Mouse (Mus musculus) CH12.LX (cell line): ENCODE results near the gene Cabp2. TPM values are rescaled to one million over a fixed set of nuclear protein-coding genes. Genes with fewer than 3 reads are reported as not detected.

ENCODE experiments used
- DNase-seq: peaks from one replicate; pipeline ENCODE4 v3.0.0-alpha.2; 2013; ENCODE audit errors: extremely low read depth
- H3K27ac ChIP-seq: 2 replicates; pipeline ENCODE4 v1.5.1; 2012; ENCODE audit warnings: low read depth, mild to moderate bottlenecking, control low read depth, moderate library complexity; ENCODE audit not compliant: insufficient read depth
- H3K27me3 ChIP-seq: replicated peaks from 2 replicates; pipeline ENCODE3; 2012; ENCODE audit warnings: inconsistent platforms
- H3K36me3 ChIP-seq, 2 experiments: replicated peaks in 1 of 2; 2 replicates each; pipeline versions ENCODE3 to v1.6.1; 2012; ENCODE audit warnings: inconsistent platforms in 1 of 2, low read length in 1 of 2, mild to moderate bottlenecking in 1 of 2, mixed read lengths in 1 of 2, moderate library complexity in 1 of 2; ENCODE audit not compliant: control insufficient read depth in 1 of 2, insufficient read depth in 1 of 2
- H3K4me1 ChIP-seq, 2 experiments: 2 replicates each; pipeline ENCODE4 v1.6.1; 2012; ENCODE audit warnings: inconsistent platforms in 1 of 2, moderate library complexity in 1 of 2; ENCODE audit not compliant: insufficient read depth in 2 of 2, control insufficient read depth in 1 of 2
- H3K4me2 ChIP-seq: 2 replicates; pipeline ENCODE4 v1.6.1; 2012; ENCODE audit warnings: low read depth, mild to moderate bottlenecking, control low read depth; ENCODE audit not compliant: poor library complexity, insufficient read depth, severe bottlenecking
- H3K4me3 ChIP-seq, 3 experiments: fragments of 150-350 bp in 1 of 3; sonication (generic) in 1 of 3; replicated peaks in 1 of 3; 2 replicates each; pipeline versions ENCODE3 to v1.5.1; 2011 to 2012; ENCODE audit warnings: low read depth in 2 of 3, low read length in 2 of 3, mild to moderate bottlenecking in 2 of 3, moderate library complexity in 2 of 3, control low read depth in 1 of 3, improper control_type of control experiment in 1 of 3, inconsistent platforms in 1 of 3, mixed read lengths in 1 of 3; ENCODE audit not compliant: poor library complexity in 1 of 3
- H3K79me2 ChIP-seq: replicated peaks from 2 replicates; pipeline ENCODE4 v1.6.1; 2012; ENCODE audit warnings: mild to moderate bottlenecking, moderate library complexity; ENCODE audit not compliant: control insufficient read depth, poor library complexity, insufficient read depth, severe bottlenecking; ENCODE audit errors: extremely low read depth
- H3K9ac ChIP-seq: 2 replicates; pipeline ENCODE4 v1.6.1; 2012; ENCODE audit warnings: low read depth, mild to moderate bottlenecking, control low read depth, moderate library complexity; ENCODE audit not compliant: insufficient read depth
- H3K9me3 ChIP-seq: replicated peaks from 2 replicates; pipeline ENCODE3; 2012; ENCODE audit warnings: low read length, inconsistent platforms, mixed read lengths
- BHLHE40 ChIP-seq: IDR thresholded peaks from 2 replicates; pipeline ENCODE4 v1.6.1; 2011; ENCODE audit warnings: mild to moderate bottlenecking, low read depth, low read length, improper control_type of control experiment
- CTCF ChIP-seq, 2 experiments: IDR thresholded peaks in 1 of 2; conservative IDR thresholded peaks in 1 of 2; 2 replicates each; pipeline ENCODE4 v1.5.1; 2011 to 2012; ENCODE audit warnings: low read depth in 2 of 2, low read length in 2 of 2, improper control_type of control experiment in 1 of 2, inconsistent platforms in 1 of 2, mild to moderate bottlenecking in 1 of 2, moderate library complexity in 1 of 2
- ETS1 ChIP-seq: conservative IDR thresholded peaks from 2 replicates; pipeline ENCODE4 v1.6.1; 2012; ENCODE audit warnings: low read depth, mild to moderate bottlenecking, inconsistent platforms, low read length, improper control_type of control experiment, moderate library complexity
- GABPA ChIP-seq: IDR thresholded peaks from 2 replicates; pipeline ENCODE4 v1.6.1; 2012; ENCODE audit warnings: low read depth, low read length, improper control_type of control experiment, inconsistent platforms; ENCODE audit not compliant: insufficient replicate concordance
- IRF4 ChIP-seq: IDR thresholded peaks from 2 replicates; pipeline ENCODE4 v1.6.1; 2014; ENCODE audit warnings: low read depth, mild to moderate bottlenecking, inconsistent platforms, low read length, improper control_type of control experiment
- MAX ChIP-seq: IDR thresholded peaks from 2 replicates; pipeline ENCODE4 v1.6.1; 2011; ENCODE audit warnings: low read length, improper control_type of control experiment
- MAZ ChIP-seq: IDR thresholded peaks from 2 replicates; pipeline ENCODE4 v1.6.1; 2012; ENCODE audit warnings: low read depth, mild to moderate bottlenecking, inconsistent platforms, low read length, improper control_type of control experiment, moderate library complexity
- MEF2A ChIP-seq: IDR thresholded peaks from 2 replicates; pipeline ENCODE4 v1.6.1; 2014; ENCODE audit warnings: low read depth, mild to moderate bottlenecking, inconsistent platforms, low read length, improper control_type of control experiment, borderline replicate concordance
- NRF1 ChIP-seq: IDR thresholded peaks from 2 replicates; pipeline ENCODE4 v1.6.1; 2014; ENCODE audit warnings: low read depth, mild to moderate bottlenecking, inconsistent platforms, low read length, improper control_type of control experiment, moderate library complexity
- PAX5 ChIP-seq: IDR thresholded peaks from 2 replicates; pipeline ENCODE4 v1.6.1; 2012; ENCODE audit warnings: low read length, inconsistent platforms, mixed read lengths
- POLR2A ChIP-seq: IDR thresholded peaks from 2 replicates; pipeline ENCODE4 v1.6.1; 2011; ENCODE audit warnings: low read depth, mild to moderate bottlenecking, improper control_type of control experiment, low read length
- POLR2AphosphoS2 ChIP-seq: IDR thresholded peaks from 2 replicates; pipeline ENCODE4 v1.6.1; 2011; ENCODE audit warnings: low read depth, low read length, improper control_type of control experiment
- RAD21 ChIP-seq: IDR thresholded peaks from 2 replicates; pipeline ENCODE4 v1.6.1; 2011; ENCODE audit warnings: low read depth, mild to moderate bottlenecking, low read length, improper control_type of control experiment, moderate library complexity
- SMC3 ChIP-seq: IDR thresholded peaks from 2 replicates; pipeline ENCODE4 v1.6.1; 2011; ENCODE audit warnings: low read depth, low read length, improper control_type of control experiment
- ZC3H11A ChIP-seq: IDR thresholded peaks from 2 replicates; pipeline ENCODE4 v1.6.1; 2012; ENCODE audit warnings: low read depth, mild to moderate bottlenecking, inconsistent platforms, low read length, improper control_type of control experiment
- ZKSCAN1 ChIP-seq: IDR thresholded peaks from 2 replicates; pipeline ENCODE4 v1.6.1; 2012; ENCODE audit warnings: low read depth, inconsistent platforms, low read length, improper control_type of control experiment, borderline replicate concordance
- ZMIZ1 ChIP-seq: IDR thresholded peaks from 2 replicates; pipeline ENCODE4 v1.6.1; 2012; ENCODE audit warnings: low read depth, mild to moderate bottlenecking, inconsistent platforms, low read length, improper control_type of control experiment
- ZNF384 ChIP-seq: IDR thresholded peaks from 2 replicates; pipeline ENCODE4 v1.6.1; 2012; ENCODE audit warnings: low read depth, low read length, improper control_type of control experiment, inconsistent platforms
- dilution Hi-C: fragments of 300-500 bp; cut with MboI; formaldehyde crosslinking; loops from 2 replicates; pipeline ENCODE4 v1.14.3; 2020; ENCODE audit warnings: low sequenced_read_pairs; ENCODE audit not compliant: extremely low pct_unique_long_range_greater_than_20kb, extremely low pct_ligation_motif_present
- in situ Hi-C: fragments of 300-500 bp; cut with MboI; formaldehyde crosslinking; loops from 3 replicates; pipeline ENCODE4 v1.14.3; 2019; ENCODE audit warnings: low sequenced_read_pairs, low pct_ligation_motif_present, low pct_unique_long_range_greater_than_20kb, mixed read lengths
- polyA plus RNA-seq: library from polyadenylated mRNA; unstranded; fragments of >175 nt; gene quantifications from 2 replicates; pipeline ENCODE4 v1.2.1, GENCODE M21; 2012; ENCODE audit warnings: low read depth; ENCODE audit not compliant: insufficient read length
- total RNA-seq, 2 experiments: library from RNA; depleted of rRNA; stranded (reverse); fragments of 300-350 nt in 1 of 2; fragments of >200 nt in 1 of 2; gene quantifications; 2 replicates each; pipeline ENCODE4 v1.2.3; 2012 to 2014

Gene Cabp2
- total and polyA plus RNA-seq, 3 experiments, result not detected

- Histone ChIP-seq H3K27me3 (peaks cover 58% of the 10 kb centered on the region), H3K4me1 (peaks cover 0 to 8% of the 10 kb centered on the region in 2 experiments; a peak in 2 of 4 replicates), H3K36me3 (no peaks in the 10 kb centered on the region), H3K79me2 (no peaks in the 10 kb centered on the region), H3K4me2 (no peak overlapping the region), H3K27ac (no peak overlapping the region), H3K9me3 (no peaks in the 10 kb centered on the region), H3K9ac (no peak overlapping the region), H3K4me3 (no peak overlapping the region)
- DNase-seq, result peak; percentile 26
- dilution Hi-C loops, result no loop called here
- in situ Hi-C loops, result no loop called here
- no peak for TF ChIP-seq MAX
- TF ChIP-seq CTCF (conservative IDR thresholded peaks at IDR 0.05 in 1 of 2, IDR thresholded peaks at IDR 0.05 in 1 of 2; ENCODE audit: low read depth in 2 of 2, low read length in 2 of 2), result peak in 1 of 2 experiments; percentile 82; a peak in 2 of 4 replicates
- TF ChIP-seq POLR2A, result no peak
- TF ChIP-seq ZKSCAN1, result no peak
- peak; percentile 48 for TF ChIP-seq ZC3H11A
- TF ChIP-seq IRF4, result 0 out of 2 replicates have a peak, but pooled peaks have one; percentile 16
- no peak for TF ChIP-seq NRF1
- peak; percentile 41; the same call in 1 of the 2 replicates for TF ChIP-seq MEF2A
- TF ChIP-seq MAZ, result no peak
- TF ChIP-seq RAD21, result peak; percentile 76
- TF ChIP-seq SMC3, result peak; percentile 88
- TF ChIP-seq BHLHE40, result no peak
- TF ChIP-seq ETS1, result no peak
Measured at GRCm38 (mm10) chr19:4080511-4081009, 818 bp upstream of the Cabp2 start.

- TF ChIP-seq ZNF384 (no peak), GABPA (no peak), ZMIZ1 (no peak), PAX5 (no peak), POLR2AphosphoS2 (no peak)
- no peaks in the 10 kb centered on the region for H3K79me2 ChIP-seq
- DNase-seq, result no peak
- H3K4me2 ChIP-seq, result no peak overlapping the region
- no peak overlapping the region for H3K9ac ChIP-seq
- no peaks in the 10 kb centered on the region for H3K36me3 ChIP-seq
- H3K9me3 ChIP-seq, result no peaks in the 10 kb centered on the region
- peaks cover 71% of the 10 kb centered on the region for H3K27me3 ChIP-seq
- H3K27ac ChIP-seq, result no peak overlapping the region
- peaks cover 0 to 8% of the 10 kb centered on the region in 2 experiments; a peak in 2 of 4 replicates for H3K4me1 ChIP-seq
- dilution Hi-C loops (no loop called here), in situ Hi-C loops (no loop called here)
- H3K4me3 ChIP-seq, result no peak overlapping the region
Measured at GRCm38 (mm10) chr19:4082219-4082965, 1.0 kb downstream of the Cabp2 start.
